ENCODE assay signal across 22 mouse cellular contexts in genomic region chr15:97099101-97099500, GRCm38 (mm10). TPM values are rescaled to one million over a fixed set of nuclear protein-coding genes. Genes with fewer than 3 reads are reported as not detected.
"Had no signal": no experiment of that assay in that cellular context is flagged by ENCODE, and none has a peak within 500 bp of the region (broad histone marks: within the 10 kb centered on the region; RNA-seq: fewer than 3 reads in every experiment).

No protein-coding gene starts in this region.

- H3K27me3 ChIP-seq: lung, embryonic 15.5 days; midbrain, embryonic 12.5 days; neural tube, embryonic 13.5 days; neural tube, embryonic 15.5 days had no signal

- H3K27ac ChIP-seq: liver, embryonic 14.5 days; lung, embryonic 15.5 days; midbrain, embryonic 10.5 days; midbrain, embryonic 12.5 days; neural tube, embryonic 13.5 days; neural tube, embryonic 15.5 days had no signal

- H3K9ac ChIP-seq: liver, embryonic 14.5 days; lung, embryonic 15.5 days; midbrain, embryonic 12.5 days; neural tube, embryonic 13.5 days; neural tube, embryonic 15.5 days had no signal

- H3K4me1 ChIP-seq: midbrain, embryonic 12.5 days; neural tube, embryonic 13.5 days; neural tube, embryonic 15.5 days had no signal

- H3K9me3 ChIP-seq: lung, embryonic 15.5 days; midbrain, embryonic 10.5 days; midbrain, embryonic 12.5 days; neural tube, embryonic 13.5 days; neural tube, embryonic 15.5 days had no signal

- H3K4me2 ChIP-seq: lung, embryonic 15.5 days; midbrain, embryonic 12.5 days; neural tube, embryonic 13.5 days; neural tube, embryonic 15.5 days had no signal

- ATAC-seq: midbrain, embryonic 16.5 days had no signal

- H3K36me3 ChIP-seq: lung, embryonic 15.5 days; midbrain, embryonic 10.5 days; midbrain, embryonic 12.5 days; neural tube, embryonic 13.5 days; neural tube, embryonic 15.5 days had no signal

- H3K4me3 ChIP-seq: lung, embryonic 15.5 days; midbrain, embryonic 10.5 days; midbrain, embryonic 12.5 days; myocyte; neural tube, embryonic 13.5 days; neural tube, embryonic 15.5 days had no signal

- DNase-seq: lung, adult 2 months; lung, postnatal 10 days; lung, postnatal 4 days; midbrain, embryonic 14.5 days; retina, postnatal 1 day; right cerebral cortex, adult 18-20 months; right cerebral cortex, postnatal 25 days; right cerebral cortex, postnatal 4 days; spleen, adult 18-20 months; thymus, adult 18-20 months; thymus, postnatal 14 days; thymus, postnatal 36 days had no signal

RNA-seq across cellular contexts. Expression of gene Slc38a4, which starts 43.3 kb away (rescaled TPM):
- total RNA-seq: megakaryocyte, adult 5-6 weeks; megakaryocyte-erythroid progenitor cell, adult 5-6 weeks had no signal
